Mouse (Mus musculus): ENCODE measurements around the gene Smg9. TPM values are rescaled to one million over a fixed set of nuclear protein-coding genes. Genes with fewer than 3 reads are reported as not detected.
A peak's percentile ranks its signal among the peaks of the same experiment; 100 is the strongest.

Gene Smg9
- polyA plus RNA-seq, 1 experiment: 8.2 TPM

- Histone ChIP-seq H3K27ac (replicated peaks; ENCODE audit: low read depth, low read length) (peak overlapping the region; percentile 76), H3K4me1 (ENCODE audit: control insufficient read depth, insufficient read depth, insufficient read length, low read length) (peaks cover 18% of the 10 kb centered on the region; the same call in 1 of the 2 replicates), H3K4me3 (ENCODE audit: insufficient read depth, low read depth, low read length) (0 out of 2 replicates have a peak overlapping the region, but pooled peaks have one; percentile 1)
These were observed 62.1 kb downstream of the Smg9 start for GRCm38 (mm10) chr7:24461376-24462051.

- peak within 1 kb of the TSS; percentile 67 for H3K4me3 ChIP-seq (ENCODE audit: insufficient read depth, low read depth, low read length)
- peaks cover 15% of the 10 kb centered on the region; the same call in 1 of the 2 replicates for H3K4me1 ChIP-seq (ENCODE audit: control insufficient read depth, insufficient read depth, insufficient read length, low read length)
- H3K27ac ChIP-seq (replicated peaks; ENCODE audit: low read depth, low read length): peak within 1 kb of the TSS; percentile 97
These were observed 63.2 kb downstream of the Smg9 start, which contains the start of gene Plaur for GRCm38 (mm10) chr7:24462388-24463319. Gene Plaur (plus strand): TSS chr7:24462484.

- peaks cover 2% of the 10 kb centered on the region; the same call in 1 of the 2 replicates for H3K4me1 ChIP-seq (ENCODE audit: control insufficient read depth, insufficient read depth, insufficient read length, low read length)
- H3K4me3 ChIP-seq (ENCODE audit: insufficient read depth, low read depth, low read length): no peak overlapping the region
- no peak overlapping the region for H3K27ac ChIP-seq (replicated peaks; ENCODE audit: low read depth, low read length)
These were observed 67.4 kb downstream of the Smg9 start for GRCm38 (mm10) chr7:24466835-24467234.

- Histone ChIP-seq H3K27ac (replicated peaks; ENCODE audit: low read depth, low read length) (no peak overlapping the region), H3K4me1 (ENCODE audit: control insufficient read depth, insufficient read depth, insufficient read length, low read length) (peaks cover 2% of the 10 kb centered on the region; the same call in 1 of the 2 replicates), H3K4me3 (ENCODE audit: insufficient read depth, low read depth, low read length) (no peak overlapping the region)
These were observed 68.5 kb downstream of the Smg9 start for GRCm38 (mm10) chr7:24467886-24468285.

DNA sequence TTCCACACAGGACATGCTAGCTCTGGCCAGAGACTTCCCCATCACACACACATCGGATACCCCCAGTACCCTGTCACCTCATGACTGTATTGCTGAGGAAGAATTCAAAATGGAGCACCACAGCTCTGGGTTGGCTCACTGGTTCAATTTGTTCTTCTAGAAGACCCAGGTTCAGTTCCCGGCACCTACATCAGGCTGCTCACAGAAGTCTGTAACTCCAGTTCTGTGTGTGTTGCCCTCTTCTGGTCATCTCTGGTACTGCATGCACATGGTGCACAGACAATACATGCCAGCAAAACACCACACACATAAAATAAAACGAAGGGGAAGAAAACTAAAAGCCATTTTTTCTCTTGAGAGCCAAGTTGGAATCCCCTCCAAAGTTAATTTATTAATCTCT, 69.7 kb downstream of the Smg9 start:
- Histone ChIP-seq H3K4me3 (ENCODE audit: insufficient read depth, low read depth, low read length) (no peak overlapping the region), H3K27ac (replicated peaks; ENCODE audit: low read depth, low read length) (no peak overlapping the region), H3K4me1 (ENCODE audit: control insufficient read depth, insufficient read depth, insufficient read length, low read length) (peaks cover under 1% of the 10 kb centered on the region; the same call in 1 of the 2 replicates)

GRCm38 (mm10) chr7:24470356-24470755, 70.9 kb downstream of the Smg9 start:
- no peak overlapping the region for H3K4me3 ChIP-seq (ENCODE audit: insufficient read depth, low read depth, low read length)
- H3K4me1 ChIP-seq (ENCODE audit: control insufficient read depth, insufficient read depth, insufficient read length, low read length): no peaks in the 10 kb centered on the region
- no peak overlapping the region for H3K27ac ChIP-seq (replicated peaks; ENCODE audit: low read depth, low read length)

Other genes starting within 250 kb of the Smg9 start
- not detected in 2 replicates for gene Zfp114, start 224.6 kb upstream of the Smg9 start, polyA plus RNA-seq (2012; ENCODE audit: insufficient read depth, insufficient read length, missing spikeins)
- 1.5 and 1.7 TPM in 2 replicates for gene Zfp111, start 188.2 kb upstream of the Smg9 start, polyA plus RNA-seq (2012; ENCODE audit: insufficient read depth, insufficient read length, missing spikeins)
- 0.46 TPM in 1 of 2 replicates, not detected in the other for gene Zfp109, start 162.1 kb upstream of the Smg9 start, polyA plus RNA-seq (2012; ENCODE audit: insufficient read depth, insufficient read length, missing spikeins)
- gene Zfp108, start 144.8 kb upstream of the Smg9 start, polyA plus RNA-seq (2012; ENCODE audit: insufficient read depth, insufficient read length, missing spikeins): 0.88 and 1.8 TPM in 2 replicates
- gene Zfp93, start 129.2 kb upstream of the Smg9 start, polyA plus RNA-seq (2012; ENCODE audit: insufficient read depth, insufficient read length, missing spikeins): 1.4 and 4.4 TPM in 2 replicates
- gene Zfp61, start 98.4 kb upstream of the Smg9 start, polyA plus RNA-seq (2012; ENCODE audit: insufficient read depth, insufficient read length, missing spikeins): 1.5 and 2.0 TPM in 2 replicates
- 3.8 and 4.5 TPM in 2 replicates for gene Zfp94, start 83.0 kb upstream of the Smg9 start, polyA plus RNA-seq (2012; ENCODE audit: insufficient read depth, insufficient read length, missing spikeins)
- not detected in 2 replicates for gene Tescl, start 65.7 kb upstream of the Smg9 start, polyA plus RNA-seq (2012; ENCODE audit: insufficient read depth, insufficient read length, missing spikeins)
- not detected in 2 replicates for gene Lypd5, start 50.4 kb upstream of the Smg9 start, polyA plus RNA-seq (2012; ENCODE audit: insufficient read depth, insufficient read length, missing spikeins)
- not detected in 2 replicates for gene Kcnn4, start 29.4 kb upstream of the Smg9 start, polyA plus RNA-seq (2012; ENCODE audit: insufficient read depth, insufficient read length, missing spikeins)
- gene Irgc1, start 52.7 kb downstream of the Smg9 start, polyA plus RNA-seq (2012; ENCODE audit: insufficient read depth, insufficient read length, missing spikeins): not detected in 2 replicates
- 3.0 TPM in 1 of 2 replicates, not detected in the other for gene Plaur, start 62.9 kb downstream of the Smg9 start, polyA plus RNA-seq (2012; ENCODE audit: insufficient read depth, insufficient read length, missing spikeins)
- 3.1 and 3.5 TPM in 2 replicates for gene Cadm4, start 82.4 kb downstream of the Smg9 start, polyA plus RNA-seq (2012; ENCODE audit: insufficient read depth, insufficient read length, missing spikeins)
- 3.0 and 4.7 TPM in 2 replicates for gene Zfp428, start 107.4 kb downstream of the Smg9 start, polyA plus RNA-seq (2012; ENCODE audit: insufficient read depth, insufficient read length, missing spikeins)
- gene AC161166.1, start 112.8 kb downstream of the Smg9 start, polyA plus RNA-seq (2012; ENCODE audit: insufficient read depth, insufficient read length, missing spikeins): not detected in 2 replicates
- 9.1 and 9.2 TPM in 2 replicates for gene Irgq, start 131.1 kb downstream of the Smg9 start, polyA plus RNA-seq (2012; ENCODE audit: insufficient read depth, insufficient read length, missing spikeins)
- gene Pinlyp, start 146.5 kb downstream of the Smg9 start, polyA plus RNA-seq (2012; ENCODE audit: insufficient read depth, insufficient read length, missing spikeins): not detected in 2 replicates
- gene Xrcc1, start 146.7 kb downstream of the Smg9 start, polyA plus RNA-seq (2012; ENCODE audit: insufficient read depth, insufficient read length, missing spikeins): 20.7 and 22.5 TPM in 2 replicates
- 17.2 and 20.4 TPM in 2 replicates for gene Ethe1, start 187.9 kb downstream of the Smg9 start, polyA plus RNA-seq (2012; ENCODE audit: insufficient read depth, insufficient read length, missing spikeins)
- gene Zfp575, start 188.0 kb downstream of the Smg9 start, polyA plus RNA-seq (2012; ENCODE audit: insufficient read depth, insufficient read length, missing spikeins): not detected in 2 replicates
- 0.75 TPM in 1 of 2 replicates, not detected in the other for gene Phldb3, start 211.1 kb downstream of the Smg9 start, polyA plus RNA-seq (2012; ENCODE audit: insufficient read depth, insufficient read length, missing spikeins)
- not detected in 2 replicates for gene Lypd3, start 236.9 kb downstream of the Smg9 start, polyA plus RNA-seq (2012; ENCODE audit: insufficient read depth, insufficient read length, missing spikeins)